Mouse (Mus musculus) brain, embryonic 14.5 days (tissue): ENCODE data around the gene Eno2.

Experiments used
- CTCF ChIP-seq: fragments of 200-500 bp; IDR thresholded peaks from 2 replicates; pipeline ENCODE4 v1.5.1; 2012; ENCODE audit warnings: inconsistent platforms, mild to moderate bottlenecking, moderate library complexity, borderline replicate concordance; ENCODE audit not compliant: insufficient read depth, insufficient read length; ENCODE audit errors: extremely low read depth
- POLR2A ChIP-seq: fragments of 200-500 bp; IDR thresholded peaks from 2 replicates; pipeline ENCODE4 v1.6.1; 2012; ENCODE audit warnings: mild to moderate bottlenecking, inconsistent platforms, borderline replicate concordance; ENCODE audit not compliant: poor library complexity, insufficient read depth, insufficient read length, severe bottlenecking; ENCODE audit errors: extremely low read depth

GRCm38 (mm10) chr6:124817971-124818370 is 48.5 kb upstream of the Eno2 start:
- TF ChIP-seq POLR2A (no peak), CTCF (no peak)
